Mouse (Mus musculus): ENCODE measurements around the gene Stat2.
"Not testable (repeated sequence)": the region's sequence is repeated elsewhere in the genome, so short reads cannot be mapped to it uniquely, and the experiment has no call there.

Stat2 gene

GRCm38 (mm10) chr10:128243252-128243651 lies 27.1 kb upstream of the Stat2 start:
- H3K27me3 ChIP-seq (ENCODE audit: control insufficient read depth, insufficient read depth, low read length, poor library complexity, severe bottlenecking): no peaks in the 10 kb centered on the region
- DNase-seq (ENCODE audit: low read depth, low spot score): no peak
- H3K36me3 ChIP-seq (ENCODE audit: control insufficient read depth, insufficient read depth, low read length, poor library complexity, severe bottlenecking): peaks cover 9% of the 10 kb centered on the region

- H3K36me3 ChIP-seq (ENCODE audit: control insufficient read depth, insufficient read depth, low read length, poor library complexity, severe bottlenecking): peaks cover 9% of the 10 kb centered on the region
- no peaks in the 10 kb centered on the region for H3K27me3 ChIP-seq (ENCODE audit: control insufficient read depth, insufficient read depth, low read length, poor library complexity, severe bottlenecking)
- no peak for DNase-seq (ENCODE audit: low read depth, low spot score)
Observed at GRCm38 (mm10) chr10:128244121-128244520, 26.2 kb upstream of the Stat2 start.

- Histone ChIP-seq H3K36me3 (ENCODE audit: control insufficient read depth, insufficient read depth, low read length, poor library complexity, severe bottlenecking) (peaks cover 12% of the 10 kb centered on the region), H3K27me3 (ENCODE audit: control insufficient read depth, insufficient read depth, low read length, poor library complexity, severe bottlenecking) (no peaks in the 10 kb centered on the region)
- no peak for DNase-seq (ENCODE audit: low read depth, low spot score)
Observed at GRCm38 (mm10) chr10:128247020-128247732, 23.2 kb upstream of the Stat2 start.

GRCm38 (mm10) chr10:128250565-128250964 lies 19.8 kb upstream of the Stat2 start:
- DNase-seq (ENCODE audit: low read depth, low spot score): no peak
- H3K27me3 ChIP-seq (ENCODE audit: control insufficient read depth, insufficient read depth, low read length, poor library complexity, severe bottlenecking): no peaks in the 10 kb centered on the region
- peaks cover 14% of the 10 kb centered on the region for H3K36me3 ChIP-seq (ENCODE audit: control insufficient read depth, insufficient read depth, low read length, poor library complexity, severe bottlenecking)

- Histone ChIP-seq H3K27me3 (ENCODE audit: control insufficient read depth, insufficient read depth, low read length, poor library complexity, severe bottlenecking) (no peaks in the 10 kb centered on the region), H3K36me3 (ENCODE audit: control insufficient read depth, insufficient read depth, low read length, poor library complexity, severe bottlenecking) (peaks cover 5% of the 10 kb centered on the region; the same call in 1 of the 2 replicates)
- DNase-seq (ENCODE audit: low read depth, low spot score): no peak
Observed at GRCm38 (mm10) chr10:128253677-128254255, 16.6 kb upstream of the Stat2 start, which contains the start of gene Apon. Gene Apon, plus strand, starts transcription at chr10:128254096.

GRCm38 (mm10) chr10:128255925-128256324 lies 14.4 kb upstream of the Stat2 start:
- H3K36me3 ChIP-seq (ENCODE audit: control insufficient read depth, insufficient read depth, low read length, poor library complexity, severe bottlenecking): peaks cover 5% of the 10 kb centered on the region; the same call in 1 of the 2 replicates
- H3K27me3 ChIP-seq (ENCODE audit: control insufficient read depth, insufficient read depth, low read length, poor library complexity, severe bottlenecking): no peaks in the 10 kb centered on the region
- no peak for DNase-seq (ENCODE audit: low read depth, low spot score)

GRCm38 (mm10) chr10:128256328-128256727 lies 14.0 kb upstream of the Stat2 start:
- no peak for DNase-seq (ENCODE audit: low read depth, low spot score)

GRCm38 (mm10) chr10:128258953-128259352 lies 11.4 kb upstream of the Stat2 start:
- Histone ChIP-seq H3K36me3 (ENCODE audit: control insufficient read depth, insufficient read depth, low read length, poor library complexity, severe bottlenecking) (no peaks in the 10 kb centered on the region), H3K27me3 (ENCODE audit: control insufficient read depth, insufficient read depth, low read length, poor library complexity, severe bottlenecking) (no peaks in the 10 kb centered on the region)
- DNase-seq (ENCODE audit: low read depth, low spot score): peak; percentile 74

More at GRCm38 (mm10) chr10:128256328-128256727, 14.0 kb upstream of the Stat2 start:
- H3K27me3 ChIP-seq (ENCODE audit: control insufficient read depth, insufficient read depth, low read length, poor library complexity, severe bottlenecking): no peaks in the 10 kb centered on the region
- peaks cover 5% of the 10 kb centered on the region; the same call in 1 of the 2 replicates for H3K36me3 ChIP-seq (ENCODE audit: control insufficient read depth, insufficient read depth, low read length, poor library complexity, severe bottlenecking)

- Histone ChIP-seq H3K27me3 (ENCODE audit: control insufficient read depth, insufficient read depth, low read length, poor library complexity, severe bottlenecking) (no peaks in the 10 kb centered on the region), H3K36me3 (ENCODE audit: control insufficient read depth, insufficient read depth, low read length, poor library complexity, severe bottlenecking) (no peaks in the 10 kb centered on the region)
- DNase-seq (ENCODE audit: low read depth, low spot score): no peak
Observed at GRCm38 (mm10) chr10:128259946-128260345, 10.4 kb upstream of the Stat2 start.

GRCm38 (mm10) chr10:128260376-128260775 lies 10.0 kb upstream of the Stat2 start:
- H3K27me3 ChIP-seq (ENCODE audit: control insufficient read depth, insufficient read depth, low read length, poor library complexity, severe bottlenecking); DNase-seq (ENCODE audit: low read depth, low spot score); H3K36me3 ChIP-seq (ENCODE audit: control insufficient read depth, insufficient read depth, low read length, poor library complexity, severe bottlenecking): not testable (repeated sequence)

GRCm38 (mm10) chr10:128262300-128262699 lies 8.1 kb upstream of the Stat2 start:
- Histone ChIP-seq H3K27me3 (ENCODE audit: control insufficient read depth, insufficient read depth, low read length, poor library complexity, severe bottlenecking) (no peaks in the 10 kb centered on the region), H3K36me3 (ENCODE audit: control insufficient read depth, insufficient read depth, low read length, poor library complexity, severe bottlenecking) (no peaks in the 10 kb centered on the region)
- no peak for DNase-seq (ENCODE audit: low read depth, low spot score)

GRCm38 (mm10) chr10:128263393-128264310 lies 6.7 kb upstream of the Stat2 start:
- Histone ChIP-seq H3K36me3 (ENCODE audit: control insufficient read depth, insufficient read depth, low read length, poor library complexity, severe bottlenecking) (no peaks in the 10 kb centered on the region), H3K27me3 (ENCODE audit: control insufficient read depth, insufficient read depth, low read length, poor library complexity, severe bottlenecking) (no peaks in the 10 kb centered on the region)
- DNase-seq (ENCODE audit: low read depth, low spot score): peak; percentile 71

GRCm38 (mm10) chr10:128268371-128268770 lies 2.0 kb upstream of the Stat2 start, which contains the start of gene Apof:
Gene Apof, plus strand, starts transcription at chr10:128268671.
- no peak for DNase-seq (ENCODE audit: low read depth, low spot score)
- Histone ChIP-seq H3K36me3 (ENCODE audit: control insufficient read depth, insufficient read depth, low read length, poor library complexity, severe bottlenecking) (no peaks in the 10 kb centered on the region), H3K27me3 (ENCODE audit: control insufficient read depth, insufficient read depth, low read length, poor library complexity, severe bottlenecking) (no peaks in the 10 kb centered on the region)

GRCm38 (mm10) chr10:128269206-128269910 lies 1.0 kb upstream of the Stat2 start:
- H3K36me3 ChIP-seq (ENCODE audit: control insufficient read depth, insufficient read depth, low read length, poor library complexity, severe bottlenecking): no peaks in the 10 kb centered on the region; the same call in 1 of the 2 replicates
- DNase-seq (ENCODE audit: low read depth, low spot score): no peak
- no peaks in the 10 kb centered on the region for H3K27me3 ChIP-seq (ENCODE audit: control insufficient read depth, insufficient read depth, low read length, poor library complexity, severe bottlenecking)

Data from splenic B cell, adult 2 months (primary cell).